Mouse (Mus musculus): ENCODE results near the gene Gpr88. TPM values are rescaled to one million over a fixed set of nuclear protein-coding genes. Genes with fewer than 3 reads are reported as not detected.

Gpr88 gene
- 1.2 and 1.8 TPM in 2 replicates for polyA plus RNA-seq (2016; fragmentation: Nextera tagmentation; extraction: Ambion mirVana)

- Histone ChIP-seq H3K9me3 (no peaks in the 10 kb centered on the region), H3K4me2 (peak within 1 kb of the TSS; percentile 99), H3K36me3 (no peaks in the 10 kb centered on the region), H3K9ac (replicated peaks) (peak within 1 kb of the TSS; percentile 61), H3K27ac (no peak within 1 kb of the TSS), H3K4me3 (replicated peaks) (peak within 1 kb of the TSS; percentile 58), H3K4me1 (replicated peaks) (peaks cover 20% of the 10 kb centered on the region), H3K27me3 (peaks cover 62% of the 10 kb centered on the region)
- ATAC-seq (ENCODE audit: insufficient number of reproducible peaks, insufficient read depth, low FRiP score, low TSS enrichment, low read depth), result no peak; the same call in 1 of the 2 replicates
- WGBS, result 3% methylated on average over 9 of the region's 9 CpGs
These were observed at the start of gene Gpr88 for GRCm38 (mm10) chr3:116253077-116253531. Gene Gpr88, minus strand, starts transcription at chr3:116253503.

GRCm38 (mm10) chr3:116302581-116302980 lies 49.3 kb upstream of the Gpr88 start:
- ATAC-seq (ENCODE audit: insufficient number of reproducible peaks, insufficient read depth, low FRiP score, low TSS enrichment, low read depth), result no peak
- no peak overlapping the region for H3K4me2 ChIP-seq
- no peak overlapping the region for H3K9ac ChIP-seq (replicated peaks)
- peaks cover 45% of the 10 kb centered on the region for H3K36me3 ChIP-seq
- no peaks in the 10 kb centered on the region for H3K9me3 ChIP-seq
- WGBS, result 97% methylated on average over 7 of the region's 7 CpGs
- no peaks in the 10 kb centered on the region for H3K4me1 ChIP-seq (replicated peaks)
- no peak overlapping the region for H3K27ac ChIP-seq
- no peaks in the 10 kb centered on the region for H3K27me3 ChIP-seq
- H3K4me3 ChIP-seq (replicated peaks), result no peak overlapping the region

GRCm38 (mm10) chr3:116301754-116302153 lies 48.5 kb upstream of the Gpr88 start:
- H3K4me1 ChIP-seq (replicated peaks), result no peaks in the 10 kb centered on the region
- H3K9ac ChIP-seq (replicated peaks), result no peak overlapping the region
- H3K4me3 ChIP-seq (replicated peaks), result no peak overlapping the region
- no peak overlapping the region for H3K27ac ChIP-seq
- H3K9me3 ChIP-seq, result no peaks in the 10 kb centered on the region
- ATAC-seq (ENCODE audit: insufficient number of reproducible peaks, insufficient read depth, low FRiP score, low TSS enrichment, low read depth), result no peak
- 65% methylated on average over 6 of the region's 6 CpGs for WGBS
- no peaks in the 10 kb centered on the region for H3K27me3 ChIP-seq
- no peak overlapping the region for H3K4me2 ChIP-seq
- H3K36me3 ChIP-seq, result peaks cover 45% of the 10 kb centered on the region

- peaks cover 54% of the 10 kb centered on the region for H3K36me3 ChIP-seq
- no peak overlapping the region for H3K27ac ChIP-seq
- H3K9me3 ChIP-seq, result no peaks in the 10 kb centered on the region
- WGBS, result 87% methylated on average over 10 of the region's 10 CpGs
- no peak for ATAC-seq (ENCODE audit: insufficient number of reproducible peaks, insufficient read depth, low FRiP score, low TSS enrichment, low read depth)
- H3K4me1 ChIP-seq (replicated peaks), result no peaks in the 10 kb centered on the region
- H3K4me3 ChIP-seq (replicated peaks), result no peak overlapping the region
- no peak overlapping the region for H3K9ac ChIP-seq (replicated peaks)
- no peak overlapping the region for H3K4me2 ChIP-seq
- H3K27me3 ChIP-seq, result no peaks in the 10 kb centered on the region
These were observed 45.4 kb upstream of the Gpr88 start for GRCm38 (mm10) chr3:116298727-116299126.

- no peak overlapping the region for H3K27ac ChIP-seq
- no peak overlapping the region for H3K9ac ChIP-seq (replicated peaks)
- 91% methylated on average over 8 of the region's 8 CpGs for WGBS
- H3K36me3 ChIP-seq, result peaks cover 55% of the 10 kb centered on the region
- no peaks in the 10 kb centered on the region for H3K9me3 ChIP-seq
- H3K4me3 ChIP-seq (replicated peaks), result no peak overlapping the region
- H3K27me3 ChIP-seq, result no peaks in the 10 kb centered on the region
- no peaks in the 10 kb centered on the region for H3K4me1 ChIP-seq (replicated peaks)
- no peak for ATAC-seq (ENCODE audit: insufficient number of reproducible peaks, insufficient read depth, low FRiP score, low TSS enrichment, low read depth)
- no peak overlapping the region for H3K4me2 ChIP-seq
These were observed 44.7 kb upstream of the Gpr88 start for GRCm38 (mm10) chr3:116298003-116298402.

- no peak overlapping the region for H3K4me3 ChIP-seq (replicated peaks)
These were observed 43.9 kb upstream of the Gpr88 start for GRCm38 (mm10) chr3:116297170-116297569.

GRCm38 (mm10) chr3:116290041-116290815 lies 36.9 kb upstream of the Gpr88 start:
- ATAC-seq (ENCODE audit: insufficient number of reproducible peaks, insufficient read depth, low FRiP score, low TSS enrichment, low read depth), result no peak
- Histone ChIP-seq H3K27ac (no peak overlapping the region), H3K36me3 (peaks cover 57% of the 10 kb centered on the region), H3K4me2 (no peak overlapping the region), H3K9ac (replicated peaks) (no peak overlapping the region), H3K4me3 (replicated peaks) (no peak overlapping the region), H3K4me1 (replicated peaks) (no peaks in the 10 kb centered on the region), H3K27me3 (no peaks in the 10 kb centered on the region), H3K9me3 (no peaks in the 10 kb centered on the region)
- WGBS, result 81% methylated on average over 9 of the region's 9 CpGs

More at GRCm38 (mm10) chr3:116297170-116297569, 43.9 kb upstream of the Gpr88 start:
- Histone ChIP-seq H3K9ac (replicated peaks) (no peak overlapping the region), H3K36me3 (peaks cover 56% of the 10 kb centered on the region), H3K27me3 (no peaks in the 10 kb centered on the region), H3K4me1 (replicated peaks) (no peaks in the 10 kb centered on the region), H3K4me2 (no peak overlapping the region), H3K27ac (no peak overlapping the region), H3K9me3 (no peaks in the 10 kb centered on the region)
- ATAC-seq (ENCODE audit: insufficient number of reproducible peaks, insufficient read depth, low FRiP score, low TSS enrichment, low read depth), result no peak
- 96% methylated on average over 7 of the region's 7 CpGs for WGBS

- Histone ChIP-seq H3K4me3 (replicated peaks) (no peak overlapping the region), H3K9ac (replicated peaks) (no peak overlapping the region), H3K4me2 (no peak overlapping the region), H3K36me3 (peaks cover 51% of the 10 kb centered on the region), H3K27me3 (no peaks in the 10 kb centered on the region), H3K4me1 (replicated peaks) (no peaks in the 10 kb centered on the region), H3K9me3 (no peaks in the 10 kb centered on the region), H3K27ac (no peak overlapping the region)
- WGBS, result 91% methylated on average over 6 of the region's 6 CpGs
- no peak for ATAC-seq (ENCODE audit: insufficient number of reproducible peaks, insufficient read depth, low FRiP score, low TSS enrichment, low read depth)
These were observed 35.5 kb upstream of the Gpr88 start for GRCm38 (mm10) chr3:116288833-116289232.

- WGBS, result 92% methylated on average over 4 of the region's 4 CpGs
- Histone ChIP-seq H3K4me3 (replicated peaks) (no peak overlapping the region), H3K9me3 (no peaks in the 10 kb centered on the region), H3K4me2 (no peak overlapping the region), H3K36me3 (peaks cover 31% of the 10 kb centered on the region), H3K4me1 (replicated peaks) (no peaks in the 10 kb centered on the region), H3K9ac (replicated peaks) (no peak overlapping the region), H3K27ac (no peak overlapping the region), H3K27me3 (no peaks in the 10 kb centered on the region)
- ATAC-seq (ENCODE audit: insufficient number of reproducible peaks, insufficient read depth, low FRiP score, low TSS enrichment, low read depth), result no peak
These were observed 31.4 kb upstream of the Gpr88 start for GRCm38 (mm10) chr3:116284735-116285134.

- no peaks in the 10 kb centered on the region for H3K4me1 ChIP-seq (replicated peaks)
- WGBS, result 68% methylated on average over 2 of the region's 2 CpGs
- H3K4me3 ChIP-seq (replicated peaks), result no peak overlapping the region
- H3K4me2 ChIP-seq, result no peak overlapping the region
- ATAC-seq (ENCODE audit: insufficient number of reproducible peaks, insufficient read depth, low FRiP score, low TSS enrichment, low read depth), result no peak
- peaks cover 25% of the 10 kb centered on the region; the same call in 1 of the 2 replicates for H3K36me3 ChIP-seq
- H3K9me3 ChIP-seq, result no peaks in the 10 kb centered on the region
- H3K27me3 ChIP-seq, result no peaks in the 10 kb centered on the region
- no peak overlapping the region for H3K9ac ChIP-seq (replicated peaks)
- H3K27ac ChIP-seq, result no peak overlapping the region
These were observed 30.7 kb upstream of the Gpr88 start for GRCm38 (mm10) chr3:116283996-116284395.

- ATAC-seq (ENCODE audit: insufficient number of reproducible peaks, insufficient read depth, low FRiP score, low TSS enrichment, low read depth), result no peak
- Histone ChIP-seq H3K27me3 (no peaks in the 10 kb centered on the region), H3K27ac (no peak overlapping the region), H3K36me3 (peaks cover 22% of the 10 kb centered on the region), H3K9me3 (no peaks in the 10 kb centered on the region), H3K4me3 (replicated peaks) (no peak overlapping the region), H3K4me1 (replicated peaks) (no peaks in the 10 kb centered on the region), H3K4me2 (no peak overlapping the region), H3K9ac (replicated peaks) (no peak overlapping the region)
- WGBS, result 94% methylated on average over 6 of the region's 6 CpGs
These were observed 28.4 kb upstream of the Gpr88 start for GRCm38 (mm10) chr3:116281663-116282062.

Data from limb, embryonic 12.5 days (tissue).